Mouse (Mus musculus): ENCODE data around the gene Gm9837. TPM values are rescaled to one million over a fixed set of nuclear protein-coding genes. Genes with fewer than 3 reads are reported as not detected.

Gene Gm9837
- polyA plus RNA-seq, 1 experiment: not detected

DNA sequence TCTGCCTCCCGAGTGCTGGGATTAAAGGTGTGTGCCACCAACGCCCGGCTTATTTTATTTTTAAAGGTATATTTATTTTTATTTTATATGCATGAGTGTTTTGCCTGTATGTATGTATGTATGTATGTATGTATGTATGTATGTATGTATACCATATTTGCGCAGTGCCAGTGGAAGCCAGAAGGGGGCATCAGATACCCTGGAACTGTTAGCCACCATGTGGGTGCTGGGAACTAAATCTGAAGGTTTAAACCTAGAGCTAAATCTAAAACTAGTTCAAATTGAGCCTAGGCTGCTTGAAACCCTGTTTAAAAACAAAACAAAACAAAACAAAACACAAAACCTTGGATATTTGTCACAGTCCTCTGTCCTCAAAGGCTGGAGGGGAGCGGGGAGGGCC lies 18.7 kb upstream of the Gm9837 start:
- DNase-seq: no peak
- Histone ChIP-seq H3K4me1 (replicated peaks; ENCODE audit: control insufficient read depth, insufficient read depth, low read length) (0 out of 2 replicates have a peak, but pooled peaks cover 4% of the 10 kb centered on the region), H3K4me3 (ENCODE audit: control insufficient read depth, insufficient read depth, low read length) (no peak overlapping the region), H3K36me3 (ENCODE audit: control insufficient read depth, insufficient read depth, low read length) (no peaks in the 10 kb centered on the region), H3K27me3 (ENCODE audit: control insufficient read depth, insufficient read depth, low read length) (peaks cover 3% of the 10 kb centered on the region; the same call in 1 of the 2 replicates), H3K27ac (ENCODE audit: control insufficient read depth, insufficient read depth, low read length) (no peak overlapping the region)
- no peak for TF ChIP-seq CTCF (IDR thresholded peaks at IDR 0.05; ENCODE audit: borderline replicate concordance, control insufficient read depth, extremely low read depth, insufficient read depth, low read length, poor library complexity)
- no peak for TF ChIP-seq POLR2A (IDR thresholded peaks at IDR 0.05; ENCODE audit: control insufficient read depth, extremely low read depth, insufficient read depth, low read length, poor library complexity)
- WGBS: 97% methylated on average over 5 of the region's 5 CpGs

DNA sequence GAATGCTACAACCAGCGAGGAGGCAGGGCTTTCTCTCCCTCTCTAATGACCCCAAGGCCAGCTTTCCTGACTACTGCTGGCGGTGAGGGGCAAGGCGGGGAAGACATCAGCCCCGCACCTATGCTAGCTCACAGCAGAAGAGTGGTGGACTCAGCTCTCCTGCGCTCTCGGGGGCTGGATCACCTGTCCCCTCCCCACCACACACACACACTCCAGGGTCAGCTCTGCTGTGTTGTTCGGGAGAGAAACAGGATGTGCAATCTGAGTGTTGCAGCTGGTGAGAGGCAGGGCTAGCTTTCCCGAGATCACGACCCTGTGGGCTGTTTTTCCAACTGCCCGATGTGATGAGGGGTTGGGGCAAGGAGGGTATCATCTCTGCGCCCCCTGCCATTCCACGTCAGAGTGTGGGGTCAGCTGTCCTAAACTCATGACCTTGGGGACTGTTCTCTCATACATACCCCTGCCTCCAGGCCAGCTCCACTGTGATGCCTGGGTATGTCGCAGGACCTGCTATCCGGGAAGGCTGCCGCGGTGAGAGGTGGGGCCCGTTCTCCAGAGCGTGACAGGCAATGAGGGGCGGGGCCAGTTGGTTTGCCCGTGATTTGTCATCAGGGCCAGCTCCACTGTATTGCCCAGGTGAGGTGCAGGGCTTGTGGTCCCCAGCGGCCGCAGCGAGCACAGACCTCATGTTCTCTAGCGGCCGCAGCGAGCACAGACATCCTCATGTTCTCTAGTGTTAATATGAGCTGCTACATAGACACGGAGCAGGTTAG lies 16.7 kb upstream of the Gm9837 start:
- 19% methylated on average over 27 of the region's 27 CpGs for WGBS
- Histone ChIP-seq H3K27me3 (ENCODE audit: control insufficient read depth, insufficient read depth, low read length) (peaks cover 3% of the 10 kb centered on the region; the same call in 1 of the 2 replicates), H3K27ac (ENCODE audit: control insufficient read depth, insufficient read depth, low read length) (no peak overlapping the region), H3K36me3 (ENCODE audit: control insufficient read depth, insufficient read depth, low read length) (no peaks in the 10 kb centered on the region), H3K4me3 (ENCODE audit: control insufficient read depth, insufficient read depth, low read length) (no peak overlapping the region), H3K4me1 (replicated peaks; ENCODE audit: control insufficient read depth, insufficient read depth, low read length) (0 out of 2 replicates have a peak, but pooled peaks cover 4% of the 10 kb centered on the region)
- no peak for DNase-seq
- TF ChIP-seq POLR2A (IDR thresholded peaks at IDR 0.05; ENCODE audit: control insufficient read depth, extremely low read depth, insufficient read depth, low read length, poor library complexity) (no peak), CTCF (IDR thresholded peaks at IDR 0.05; ENCODE audit: borderline replicate concordance, control insufficient read depth, extremely low read depth, insufficient read depth, low read length, poor library complexity) (no peak)

DNA sequence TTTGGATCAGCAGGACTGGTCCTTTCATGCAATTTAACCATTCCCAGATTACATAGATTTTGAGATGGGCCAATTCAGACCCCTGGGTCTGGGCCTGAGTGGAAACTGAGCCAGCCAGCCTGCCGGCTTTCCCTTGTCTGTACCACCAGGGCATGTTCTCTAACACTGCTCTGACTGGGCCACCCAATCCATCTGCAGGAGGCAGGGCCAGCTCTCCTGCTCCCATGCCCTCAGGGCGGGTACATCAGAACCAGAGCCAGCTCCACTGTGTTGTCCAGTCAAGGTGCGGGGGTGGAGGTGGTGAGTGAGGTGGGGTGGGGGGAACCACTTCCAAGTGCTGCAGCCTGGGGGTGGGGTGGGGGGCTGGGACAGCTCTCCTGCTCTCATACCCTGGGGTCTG lies 16.1 kb upstream of the Gm9837 start:
- WGBS: 96% methylated on average over 3 of the region's 3 CpGs
- DNase-seq: no peak
- no peak overlapping the region for H3K27ac ChIP-seq (ENCODE audit: control insufficient read depth, insufficient read depth, low read length)
- H3K4me1 ChIP-seq (replicated peaks; ENCODE audit: control insufficient read depth, insufficient read depth, low read length): 0 out of 2 replicates have a peak, but pooled peaks cover 4% of the 10 kb centered on the region
- no peak overlapping the region for H3K4me3 ChIP-seq (ENCODE audit: control insufficient read depth, insufficient read depth, low read length)
- TF ChIP-seq POLR2A (IDR thresholded peaks at IDR 0.05; ENCODE audit: control insufficient read depth, extremely low read depth, insufficient read depth, low read length, poor library complexity) (no peak), CTCF (IDR thresholded peaks at IDR 0.05; ENCODE audit: borderline replicate concordance, control insufficient read depth, extremely low read depth, insufficient read depth, low read length, poor library complexity) (no peak)
- H3K36me3 ChIP-seq (ENCODE audit: control insufficient read depth, insufficient read depth, low read length): no peaks in the 10 kb centered on the region
- peaks cover 3% of the 10 kb centered on the region; the same call in 1 of the 2 replicates for H3K27me3 ChIP-seq (ENCODE audit: control insufficient read depth, insufficient read depth, low read length)

DNA sequence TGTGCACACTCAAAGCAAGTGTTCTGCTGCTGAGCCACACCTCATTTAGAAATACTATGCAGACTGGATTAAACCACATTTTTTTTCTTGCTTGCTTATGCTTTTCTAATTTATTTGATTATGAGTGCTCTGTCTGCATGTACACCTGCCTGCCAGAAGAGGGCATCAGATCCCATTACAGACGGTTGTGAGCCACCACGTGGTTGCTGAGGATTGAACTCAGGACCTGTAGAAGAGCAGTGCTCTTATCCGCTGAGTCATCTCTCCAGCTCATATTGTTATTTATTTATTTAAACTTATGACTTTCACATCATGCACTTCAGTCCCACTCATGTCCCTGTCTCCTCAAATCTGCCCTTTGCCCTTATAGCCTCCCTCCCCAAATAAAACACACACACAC lies 15.4 kb upstream of the Gm9837 start:
- Histone ChIP-seq H3K4me3 (ENCODE audit: control insufficient read depth, insufficient read depth, low read length) (no peak overlapping the region), H3K4me1 (replicated peaks; ENCODE audit: control insufficient read depth, insufficient read depth, low read length) (0 out of 2 replicates have a peak, but pooled peaks cover 4% of the 10 kb centered on the region), H3K36me3 (ENCODE audit: control insufficient read depth, insufficient read depth, low read length) (no peaks in the 10 kb centered on the region), H3K27me3 (ENCODE audit: control insufficient read depth, insufficient read depth, low read length) (peaks cover 3% of the 10 kb centered on the region; the same call in 1 of the 2 replicates), H3K27ac (ENCODE audit: control insufficient read depth, insufficient read depth, low read length) (no peak overlapping the region)
- 47% methylated on average over 3 of the region's 3 CpGs for WGBS
- TF ChIP-seq CTCF (IDR thresholded peaks at IDR 0.05; ENCODE audit: borderline replicate concordance, control insufficient read depth, extremely low read depth, insufficient read depth, low read length, poor library complexity) (no peak), POLR2A (IDR thresholded peaks at IDR 0.05; ENCODE audit: control insufficient read depth, extremely low read depth, insufficient read depth, low read length, poor library complexity) (no peak)
- DNase-seq: no peak

DNA sequence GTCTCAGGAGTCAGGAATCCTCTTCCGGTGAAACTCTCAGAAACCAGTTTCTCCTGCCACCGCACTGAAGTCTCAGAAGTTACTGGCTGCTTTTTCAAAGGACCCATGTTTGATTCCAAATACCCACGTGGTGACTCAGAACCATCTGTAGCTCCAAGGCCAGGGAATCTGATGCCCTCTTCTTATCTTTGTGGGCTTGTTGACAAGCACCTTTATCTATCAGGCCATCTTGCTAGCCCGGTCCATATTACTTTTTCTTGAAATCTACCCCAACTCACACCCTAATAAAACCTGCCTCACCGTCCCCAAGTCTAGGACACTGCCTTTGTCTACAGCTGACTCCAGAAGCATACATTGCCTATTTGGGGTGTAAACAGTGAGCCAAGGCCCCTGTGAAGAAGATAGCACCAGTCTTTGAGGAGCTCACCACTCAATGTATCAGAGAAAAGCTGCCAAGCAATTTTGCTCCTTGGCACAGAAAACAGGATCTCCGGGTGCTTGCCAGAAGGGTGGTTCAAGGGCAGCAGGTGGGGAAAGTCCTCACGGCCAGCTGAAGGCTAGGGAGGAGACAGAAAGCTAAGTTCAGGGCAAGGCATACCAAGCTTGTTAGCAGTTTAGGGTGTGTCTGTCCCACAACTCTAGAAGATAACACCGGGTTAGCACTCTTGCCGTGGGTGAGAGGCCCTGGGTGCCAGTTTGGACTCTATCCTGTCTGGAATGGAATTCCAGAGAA lies 13.0 kb upstream of the Gm9837 start:
- WGBS: 85% methylated on average over 9 of the region's 9 CpGs
- Histone ChIP-seq H3K4me1 (replicated peaks; ENCODE audit: control insufficient read depth, insufficient read depth, low read length) (peaks cover 9% of the 10 kb centered on the region), H3K4me3 (ENCODE audit: control insufficient read depth, insufficient read depth, low read length) (no peak overlapping the region), H3K27me3 (ENCODE audit: control insufficient read depth, insufficient read depth, low read length) (peaks cover 12% of the 10 kb centered on the region; the same call in 1 of the 2 replicates), H3K36me3 (ENCODE audit: control insufficient read depth, insufficient read depth, low read length) (no peaks in the 10 kb centered on the region), H3K27ac (ENCODE audit: control insufficient read depth, insufficient read depth, low read length) (no peak overlapping the region)
- DNase-seq: no peak
- no peak for TF ChIP-seq CTCF (IDR thresholded peaks at IDR 0.05; ENCODE audit: borderline replicate concordance, control insufficient read depth, extremely low read depth, insufficient read depth, low read length, poor library complexity)
- TF ChIP-seq POLR2A (IDR thresholded peaks at IDR 0.05; ENCODE audit: control insufficient read depth, extremely low read depth, insufficient read depth, low read length, poor library complexity): no peak

DNA sequence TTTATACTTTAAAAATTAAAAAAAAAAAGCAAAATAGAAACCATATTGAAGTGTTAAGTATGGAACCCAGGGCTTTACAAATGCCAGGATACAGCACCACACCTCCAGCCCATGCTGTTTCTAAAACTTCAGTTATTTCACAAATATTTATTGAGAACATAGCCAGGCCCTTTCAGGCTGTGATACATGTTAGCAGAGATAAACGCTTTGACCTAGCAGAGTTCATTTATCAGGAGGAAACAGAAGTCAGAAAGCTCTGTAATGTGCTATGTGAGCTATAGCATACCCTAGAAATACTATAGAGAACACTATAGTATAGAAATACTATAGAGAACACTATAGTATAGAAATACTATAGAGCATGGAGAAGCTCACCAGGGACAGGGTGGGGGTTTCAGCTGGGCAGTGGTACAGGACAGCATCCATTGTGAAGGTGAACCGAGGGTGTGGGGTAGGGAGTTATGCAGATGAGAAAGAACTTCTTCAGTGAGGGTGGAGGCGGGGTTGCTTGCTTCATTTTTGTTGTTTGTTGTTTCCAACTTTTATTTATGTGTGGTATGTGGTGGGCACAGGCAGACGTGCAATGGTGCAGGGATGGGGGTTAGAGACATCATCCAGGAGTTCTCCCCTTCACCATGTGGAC lies 10.9 kb upstream of the Gm9837 start:
- TF ChIP-seq POLR2A (IDR thresholded peaks at IDR 0.05; ENCODE audit: control insufficient read depth, extremely low read depth, insufficient read depth, low read length, poor library complexity) (no peak), CTCF (IDR thresholded peaks at IDR 0.05; ENCODE audit: borderline replicate concordance, control insufficient read depth, extremely low read depth, insufficient read depth, low read length, poor library complexity) (no peak)
- no peak for DNase-seq
- Histone ChIP-seq H3K4me3 (ENCODE audit: control insufficient read depth, insufficient read depth, low read length) (no peak overlapping the region), H3K27me3 (ENCODE audit: control insufficient read depth, insufficient read depth, low read length) (peaks cover 15% of the 10 kb centered on the region), H3K36me3 (ENCODE audit: control insufficient read depth, insufficient read depth, low read length) (no peaks in the 10 kb centered on the region), H3K27ac (ENCODE audit: control insufficient read depth, insufficient read depth, low read length) (no peak overlapping the region), H3K4me1 (replicated peaks; ENCODE audit: control insufficient read depth, insufficient read depth, low read length) (peaks cover 5% of the 10 kb centered on the region)
- WGBS: 79% methylated on average over 4 of the region's 4 CpGs
